Mouse (Mus musculus): ENCODE results near the gene Gm9918.

GRCm38 (mm10) chr15:102248131-102248811 is 22.1 kb upstream of the Gm9918 start:
- TF ChIP-seq CTCF (IDR thresholded peaks at IDR 0.05; ENCODE audit: borderline replicate concordance, extremely low read depth, insufficient read depth, insufficient read length) (no peak), POLR2A (IDR thresholded peaks at IDR 0.05; ENCODE audit: borderline replicate concordance, extremely low read depth, insufficient read depth, insufficient read length, poor library complexity, severe bottlenecking) (no peak)

Data from brain, embryonic 14.5 days (tissue).